Mouse (Mus musculus) G1E (cell line): ENCODE results near the gene Gm17324. TPM values are rescaled to one million over a fixed set of nuclear protein-coding genes. Genes with fewer than 3 reads are reported as not detected.
A peak's percentile ranks its signal among the peaks of the same experiment; 100 is the strongest.

Source experiments
- ATAC-seq: 2 replicates; pipeline ENCODE4 v1.8.0; 2016; ENCODE audit warnings: mild to moderate bottlenecking; ENCODE audit not compliant: insufficient number of reproducible peaks, poor library complexity, low FRiP score, severe bottlenecking; ENCODE audit errors: extremely low read depth
- DNase-seq: peaks from one replicate; pipeline ENCODE4 v3.0.0; 2012; ENCODE audit warnings: low spot score
- H3K27me3 ChIP-seq: 2 replicates; pipeline ENCODE4 v1.6.1; 2012; ENCODE audit warnings: mild to moderate bottlenecking, low read length, inconsistent platforms; ENCODE audit not compliant: insufficient read depth
- H3K36me3 ChIP-seq: replicated peaks from 2 replicates; pipeline ENCODE3; 2012; ENCODE audit warnings: mild to moderate bottlenecking, inconsistent platforms
- H3K4me1 ChIP-seq: 2 replicates; pipeline ENCODE4 v1.6.1; 2012; ENCODE audit warnings: low read depth, low read length, inconsistent platforms, mixed read lengths; ENCODE audit not compliant: insufficient read depth
- H3K4me3 ChIP-seq: 2 replicates; pipeline ENCODE4 v1.5.1; 2012; ENCODE audit warnings: low read depth, mild to moderate bottlenecking, inconsistent platforms, low read length, moderate library complexity, mixed read lengths
- H3K9me3 ChIP-seq: replicated peaks from 2 replicates; pipeline ENCODE4 v1.6.1; 2012; ENCODE audit warnings: inconsistent platforms
- CTCF ChIP-seq: IDR thresholded peaks from 2 replicates; pipeline ENCODE4 v1.5.1; 2012; ENCODE audit warnings: low read depth, low read length, inconsistent platforms, mixed read lengths
- GATA1 ChIP-seq: IDR thresholded peaks from 2 replicates; pipeline ENCODE4 v1.6.1; 2012; ENCODE audit warnings: borderline replicate concordance, low read length, inconsistent platforms, mixed read lengths
- GATA2 ChIP-seq: IDR thresholded peaks from 2 replicates; pipeline ENCODE4 v1.6.1; 2012; ENCODE audit warnings: low read depth, low read length, inconsistent platforms, borderline replicate concordance
- POLR2AphosphoS5 ChIP-seq: IDR thresholded peaks from 2 replicates; pipeline ENCODE4 v1.6.1; 2012; ENCODE audit warnings: low read depth, low read length, inconsistent platforms; ENCODE audit not compliant: insufficient replicate concordance
- TAL1 ChIP-seq: conservative IDR thresholded peaks from 2 replicates; pipeline ENCODE4 v1.6.1; 2012; ENCODE audit warnings: low read depth, low read length, inconsistent platforms, mixed read lengths
- polyA plus RNA-seq: library from polyadenylated mRNA; stranded (reverse); fragments of >175 nt; gene quantifications from 2 replicates; pipeline ENCODE4 v1.2.3, GENCODE M21; 2012
- total RNA-seq, 2 experiments: library from RNA; stranded (forward) in 1 of 2; stranded (reverse) in 1 of 2; fragments of 200-1000 nt in 1 of 2; fragments of >200 nt in 1 of 2; fragmentation: Nextera tagmentation in 1 of 2; gene quantifications; 2 replicates each; pipeline ENCODE4 v1.2.3; 2014 to 2017

Gm17324 gene
- total and polyA plus RNA-seq, 3 experiments = 0.08 TPM; not detected in 2

- no peak for ATAC-seq
- no peak for TF ChIP-seq TAL1
- Histone ChIP-seq H3K27me3 (no peaks in the 10 kb centered on the region), H3K4me3 (no peak overlapping the region), H3K9me3 (no peaks in the 10 kb centered on the region), H3K36me3 (peaks cover 95% of the 10 kb centered on the region), H3K4me1 (no peaks in the 10 kb centered on the region)
- no peak for DNase-seq
These were observed 17.1 kb upstream of the Gm17324 start for GRCm38 (mm10) chr9:78465725-78466124.

DNA sequence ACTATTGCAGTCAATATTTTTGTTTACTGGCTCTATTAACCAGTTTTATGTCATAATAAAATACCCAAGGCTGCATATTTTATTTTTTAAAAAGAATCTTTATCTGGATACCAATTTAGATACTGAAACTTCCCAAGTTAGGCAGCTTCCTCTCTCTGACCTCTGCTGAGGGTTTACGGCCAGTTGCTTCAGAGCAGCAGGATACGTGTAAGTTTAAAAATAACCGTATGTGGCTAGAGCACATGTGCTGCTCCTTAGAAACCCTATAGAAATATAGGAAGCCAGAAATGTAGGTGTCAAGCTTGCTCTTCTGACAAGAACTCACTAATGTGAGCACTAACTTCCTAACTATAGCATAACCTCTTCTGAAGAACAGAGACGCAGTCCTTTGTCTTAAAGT, 14.8 kb upstream of the Gm17324 start:
- Histone ChIP-seq H3K4me3 (no peak overlapping the region), H3K27me3 (no peaks in the 10 kb centered on the region), H3K9me3 (no peaks in the 10 kb centered on the region), H3K36me3 (peaks cover 93% of the 10 kb centered on the region), H3K4me1 (no peaks in the 10 kb centered on the region)
- ATAC-seq = no peak
- TF ChIP-seq CTCF (no peak), POLR2AphosphoS5 (no peak), GATA1 (no peak), GATA2 (no peak), TAL1 (no peak)
- DNase-seq = no peak

- TF ChIP-seq GATA1 = no peak
- TF ChIP-seq GATA2 = no peak
- TF ChIP-seq TAL1 = no peak
- no peak for TF ChIP-seq POLR2AphosphoS5
- no peak for TF ChIP-seq CTCF
- no peaks in the 10 kb centered on the region for H3K27me3 ChIP-seq
- ATAC-seq = no peak
- no peaks in the 10 kb centered on the region for H3K9me3 ChIP-seq
- no peak overlapping the region for H3K4me3 ChIP-seq
- peaks cover 92% of the 10 kb centered on the region for H3K36me3 ChIP-seq
- no peak for DNase-seq
- peaks cover 26% of the 10 kb centered on the region for H3K4me1 ChIP-seq
These were observed 8.4 kb upstream of the Gm17324 start for GRCm38 (mm10) chr9:78457026-78457425.

DNA sequence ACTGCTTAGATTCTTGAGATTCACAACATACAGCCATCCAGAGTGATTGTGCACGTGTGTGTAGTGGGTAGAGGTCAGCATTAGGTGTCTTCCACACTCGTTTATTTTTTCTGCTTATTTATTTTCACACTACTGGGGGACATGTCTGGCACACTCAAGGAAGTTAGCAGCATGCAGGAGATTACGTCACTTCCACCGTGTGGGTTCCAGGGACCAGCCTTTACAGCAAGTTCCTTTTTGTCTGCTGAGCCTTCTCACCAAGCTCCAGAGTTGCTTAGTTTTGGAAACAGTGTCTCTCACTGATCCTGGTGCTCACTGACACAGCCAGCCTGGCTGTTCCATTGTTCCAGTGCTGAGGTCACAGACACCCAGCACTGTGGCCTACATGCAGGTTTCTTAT, 2.8 kb upstream of the Gm17324 start:
- Histone ChIP-seq H3K9me3 (no peaks in the 10 kb centered on the region), H3K36me3 (peaks cover 64% of the 10 kb centered on the region), H3K4me3 (no peak overlapping the region), H3K4me1 (peaks cover 53% of the 10 kb centered on the region), H3K27me3 (no peaks in the 10 kb centered on the region)
- DNase-seq (peak; percentile 14), ATAC-seq (no peak)
- TF ChIP-seq GATA1 (no peak), CTCF (no peak), GATA2 (no peak), POLR2AphosphoS5 (no peak), TAL1 (no peak)

DNA sequence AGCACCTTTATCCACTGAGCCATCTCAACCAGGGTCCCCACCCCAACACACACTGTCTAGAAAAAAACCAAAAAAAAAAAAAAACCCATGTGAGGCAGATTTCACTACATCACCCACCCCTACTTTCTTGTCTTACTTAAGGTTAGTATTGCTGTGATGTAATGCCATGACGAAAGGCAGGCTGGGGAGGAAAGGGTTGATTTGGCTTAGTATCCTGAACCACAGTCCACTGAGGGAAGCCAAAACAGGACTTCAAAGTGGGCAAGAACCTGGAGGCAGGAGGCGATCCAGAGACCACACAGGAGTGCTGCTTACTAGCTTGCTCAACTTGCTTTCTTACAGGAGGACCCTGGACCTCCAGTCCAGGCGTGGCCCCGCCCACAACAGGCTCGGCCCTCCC, 1.8 kb upstream of the Gm17324 start:
- H3K9me3 ChIP-seq = no peaks in the 10 kb centered on the region
- ATAC-seq (no peak), DNase-seq (no peak)
- peaks cover 3% of the 10 kb centered on the region; the same call in 1 of the 2 replicates for H3K27me3 ChIP-seq
- peaks cover 55% of the 10 kb centered on the region for H3K36me3 ChIP-seq
- peaks cover 53% of the 10 kb centered on the region for H3K4me1 ChIP-seq
- TF ChIP-seq POLR2AphosphoS5 (no peak), CTCF (no peak), GATA1 (no peak), TAL1 (no peak), GATA2 (no peak)
- no peak overlapping the region; the same call in 1 of the 2 replicates for H3K4me3 ChIP-seq

DNA sequence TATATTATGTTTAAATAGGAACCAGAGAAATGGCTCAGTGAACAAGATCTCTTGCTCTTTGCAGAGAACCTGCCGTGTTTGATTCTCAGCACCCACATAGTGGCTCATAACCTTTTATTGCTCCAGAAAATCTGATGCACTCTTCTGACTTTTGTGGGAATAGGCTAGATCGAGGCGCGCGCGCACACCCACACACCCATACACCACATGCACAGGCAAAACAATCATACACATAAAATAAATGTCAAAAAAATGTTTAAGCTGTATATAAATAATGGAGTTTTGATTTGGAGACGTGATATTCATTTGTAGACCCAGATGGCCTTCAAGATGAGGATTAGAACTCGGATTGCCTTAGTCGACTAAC, 997 bp downstream of the Gm17324 start:
- ATAC-seq (no peak), DNase-seq (no peak)
- Histone ChIP-seq H3K27me3 (peaks cover 14% of the 10 kb centered on the region), H3K36me3 (peaks cover 29% of the 10 kb centered on the region), H3K4me3 (peak overlapping the region; percentile 98), H3K4me1 (peaks cover 30% of the 10 kb centered on the region), H3K9me3 (peaks cover 7% of the 10 kb centered on the region)
- TF ChIP-seq TAL1 (no peak), GATA2 (no peak), GATA1 (no peak)

DNA sequence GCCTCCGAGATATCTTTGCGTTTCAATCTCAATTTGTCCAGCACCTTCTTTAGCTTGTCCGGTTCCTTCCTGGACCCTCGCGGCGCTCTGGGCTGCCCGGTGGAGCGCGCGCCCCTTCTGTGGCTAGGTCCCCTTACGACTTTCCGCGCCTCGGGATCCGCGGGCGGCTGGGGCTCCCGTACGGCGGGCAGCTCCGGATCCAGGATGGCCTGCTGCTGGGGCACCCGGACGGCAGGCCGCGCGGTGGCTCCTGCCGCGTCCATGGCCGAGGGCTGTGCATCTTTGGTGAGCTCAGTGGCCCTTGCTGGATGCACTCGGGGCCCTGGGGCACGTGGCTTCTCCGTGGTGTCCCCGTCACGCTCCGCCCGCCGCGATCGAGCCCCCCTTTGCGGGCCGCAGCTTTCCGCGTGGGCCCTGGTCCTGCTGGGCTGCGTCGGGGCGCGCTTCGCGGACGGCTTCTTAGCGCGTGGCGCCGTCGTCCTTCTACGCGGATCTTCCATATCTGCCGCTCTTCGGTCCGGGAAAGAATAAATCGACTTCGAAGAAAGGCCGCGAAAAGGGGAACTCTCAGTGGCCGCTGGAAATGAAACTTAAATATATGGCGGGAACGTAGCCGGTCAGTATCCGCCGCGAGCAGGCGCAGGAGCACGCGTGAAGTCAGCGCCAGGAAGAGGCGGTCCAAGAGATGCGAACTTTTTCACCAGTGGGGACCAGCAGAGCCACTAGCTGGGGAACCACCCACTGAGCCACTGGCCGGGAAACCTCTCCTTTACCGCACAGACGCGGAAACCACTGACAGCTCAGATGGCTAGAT, 5.8 kb downstream of the Gm17324 start, which contains the start of gene Cgas:
Gene Cgas (minus strand): TSS at position 659 of the 814 bp plus-strand sequence.
- Histone ChIP-seq H3K4me3 (no peak within 1 kb of the TSS), H3K36me3 (no peaks in the 10 kb centered on the region), H3K4me1 (peaks cover 6% of the 10 kb centered on the region; the same call in 1 of the 2 replicates), H3K27me3 (peaks cover 39% of the 10 kb centered on the region), H3K9me3 (peaks cover 9% of the 10 kb centered on the region)
- TF ChIP-seq TAL1 = no peak
- no peak for DNase-seq
- ATAC-seq = no peak
